Mouse (Mus musculus): Measurements from ENCODE around the gene Pde4a.

- no peak for TF ChIP-seq CTCF (IDR thresholded peaks at IDR 0.05; ENCODE audit: extremely low read depth, insufficient read depth, low read length)
- TF ChIP-seq POLR2A (IDR thresholded peaks at IDR 0.05; ENCODE audit: extremely low read depth, insufficient read depth, low read length), result no peak
These were observed 79.1 kb downstream of the Pde4a start for GRCm38 (mm10) chr9:21244428-21245112.
